Mouse (Mus musculus): ENCODE results near the gene Fam20a.

GRCm38 (mm10) chr11:109732726-109733438 lies 10.8 kb upstream of the Fam20a start:
- TF ChIP-seq POLR2A (IDR thresholded peaks at IDR 0.05; ENCODE audit: borderline replicate concordance, low read depth, low read length) (no peak), CTCF (IDR thresholded peaks at IDR 0.05; ENCODE audit: low read depth, low read length) (no peak)
